Mouse (Mus musculus): ENCODE measurements around the gene Chek2.
"Not testable (repeated sequence)": the region's sequence is repeated elsewhere in the genome, so short reads cannot be mapped to it uniquely, and the experiment has no call there.

Chek2 gene

DNA sequence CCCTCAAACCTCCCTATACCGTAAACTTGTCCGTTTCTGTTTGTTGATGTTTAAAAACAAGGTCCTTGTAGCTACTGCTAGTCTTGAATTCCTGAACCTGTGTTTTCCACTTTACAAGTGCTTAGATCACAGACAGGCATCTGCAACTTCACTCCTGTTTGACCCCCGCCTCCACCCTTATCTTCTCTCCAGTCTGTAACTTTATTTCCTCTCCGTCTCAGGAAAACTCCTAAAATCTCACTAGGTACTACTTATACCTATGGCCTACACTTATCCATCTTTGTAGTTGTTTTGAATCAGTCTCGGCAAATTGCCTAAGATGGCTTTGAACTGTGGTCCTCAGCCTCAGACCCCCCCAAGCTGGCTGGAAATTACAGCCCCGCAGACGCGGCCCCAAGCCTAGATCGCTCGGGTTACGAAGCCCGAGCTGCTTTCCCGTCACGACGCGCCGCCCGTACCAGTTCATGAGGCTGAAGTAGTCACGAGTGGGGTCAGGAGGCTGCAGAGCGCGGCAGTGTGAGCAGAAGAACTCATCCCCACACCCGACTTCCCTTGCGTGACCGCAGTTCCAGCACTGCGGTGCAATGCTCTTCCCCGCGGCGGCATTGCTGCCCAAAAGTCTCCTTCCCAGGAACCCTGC lies 621 bp upstream of the Chek2 start:
- DNase-seq (ENCODE audit: low read depth, low spot score), result no peak

GRCm38 (mm10) chr5:110840465-110840864 lies 686 bp downstream of the Chek2 start:
- DNase-seq (ENCODE audit: low read depth, low spot score), result no peak

DNA sequence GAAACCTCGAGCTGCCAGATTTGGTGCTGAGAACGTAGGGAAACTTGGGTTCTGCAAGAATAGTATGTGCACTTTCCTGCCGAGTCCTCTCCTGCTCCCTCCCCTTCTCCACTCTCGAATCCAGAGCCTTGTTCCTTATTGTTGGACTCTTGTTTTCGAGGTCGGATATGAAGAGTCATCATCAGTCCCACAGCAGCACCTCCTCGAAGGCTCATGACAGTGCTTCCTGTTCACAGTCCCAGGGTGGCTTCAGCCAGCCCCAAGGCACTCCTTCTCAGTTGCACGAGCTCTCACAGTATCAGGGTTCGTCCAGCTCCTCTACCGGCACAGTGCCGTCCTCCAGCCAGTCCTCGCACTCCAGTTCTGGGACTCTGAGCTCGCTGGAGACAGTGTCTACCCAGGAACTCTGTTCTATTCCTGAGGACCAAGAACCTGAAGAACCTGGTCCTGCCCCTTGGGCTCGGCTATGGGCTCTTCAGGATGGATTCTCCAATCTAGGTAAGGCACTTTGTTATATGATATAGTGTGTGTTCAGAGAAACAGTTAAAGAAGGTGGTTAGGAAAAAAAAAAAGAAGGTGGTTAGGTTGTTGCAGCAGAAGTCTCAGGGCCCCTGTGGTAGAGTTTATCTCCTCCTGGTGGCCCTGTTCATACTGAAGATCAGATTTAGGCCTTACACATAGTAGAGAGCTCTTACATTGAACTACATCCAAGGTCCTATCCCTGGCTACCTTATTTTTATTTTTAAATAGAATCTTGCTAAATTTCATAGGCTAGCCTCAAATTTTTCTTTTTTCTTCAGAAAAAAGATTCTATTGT lies 1.5 kb downstream of the Chek2 start:
- DNase-seq (ENCODE audit: low read depth, low spot score), result no peak

- no peak for DNase-seq (ENCODE audit: low read depth, low spot score)
Measured at GRCm38 (mm10) chr5:110852990-110853389, 13.2 kb downstream of the Chek2 start.

- DNase-seq (ENCODE audit: low read depth, low spot score), result no peak
Measured at GRCm38 (mm10) chr5:110857091-110857490, 17.3 kb downstream of the Chek2 start.

DNA sequence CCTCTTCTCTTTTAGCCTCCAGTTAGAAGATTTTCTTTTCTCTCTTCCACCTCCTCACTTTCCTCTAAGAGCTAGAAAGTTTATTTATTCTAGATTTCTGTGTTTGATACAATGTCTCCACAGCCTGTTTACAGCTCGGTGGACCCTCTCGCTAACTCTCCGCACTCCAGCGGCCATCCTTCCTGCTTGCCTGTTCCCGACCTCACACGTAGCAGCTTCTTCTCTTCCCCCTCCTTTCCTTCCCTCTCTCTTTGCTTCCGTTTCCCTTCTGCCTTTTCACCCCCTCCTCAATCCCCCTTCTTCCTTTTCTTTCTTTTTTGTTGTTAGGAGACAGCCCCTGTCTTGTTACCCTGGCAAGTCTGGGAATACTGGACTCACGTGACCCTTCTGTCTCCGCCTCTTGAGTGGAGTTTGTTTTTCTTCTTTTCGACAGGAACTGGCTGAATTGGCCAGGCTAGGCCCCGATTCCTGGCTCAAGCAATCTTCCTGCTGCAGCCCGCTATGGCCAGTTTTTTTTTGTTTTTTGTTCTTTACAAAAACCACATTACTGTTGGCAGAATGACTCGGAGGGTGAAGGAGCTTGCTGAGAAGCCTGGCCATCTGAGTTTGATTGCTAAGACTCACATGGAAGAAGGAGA lies 19.4 kb downstream of the Chek2 start:
- DNase-seq (ENCODE audit: low read depth, low spot score), result no peak

GRCm38 (mm10) chr5:110860445-110860844 lies 20.7 kb downstream of the Chek2 start:
- DNase-seq (ENCODE audit: low read depth, low spot score), result no peak

DNA sequence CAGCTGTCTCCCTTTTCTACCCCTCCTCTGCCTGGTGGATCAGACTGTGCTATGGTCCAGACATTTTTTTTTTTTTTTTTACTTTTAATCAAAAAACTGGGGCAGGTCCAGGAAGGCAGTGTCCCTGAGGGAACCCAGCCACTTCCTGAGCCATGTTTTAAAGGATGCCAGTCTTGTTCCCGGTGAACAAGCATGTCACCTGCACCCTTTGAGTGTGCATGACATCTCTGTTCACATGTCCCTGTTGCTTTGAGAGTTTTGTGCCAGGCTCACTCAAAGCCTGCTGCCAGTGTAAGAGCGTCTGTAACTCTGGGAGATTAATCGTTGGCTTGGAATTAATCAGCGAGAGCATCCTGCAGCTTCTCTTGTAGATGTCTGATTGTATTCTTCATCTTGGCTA lies 28.7 kb downstream of the Chek2 start:
- DNase-seq (ENCODE audit: low read depth, low spot score), result no peak

- DNase-seq (ENCODE audit: low read depth, low spot score), result no peak
Measured at GRCm38 (mm10) chr5:110869242-110869669, 29.5 kb downstream of the Chek2 start.

DNA sequence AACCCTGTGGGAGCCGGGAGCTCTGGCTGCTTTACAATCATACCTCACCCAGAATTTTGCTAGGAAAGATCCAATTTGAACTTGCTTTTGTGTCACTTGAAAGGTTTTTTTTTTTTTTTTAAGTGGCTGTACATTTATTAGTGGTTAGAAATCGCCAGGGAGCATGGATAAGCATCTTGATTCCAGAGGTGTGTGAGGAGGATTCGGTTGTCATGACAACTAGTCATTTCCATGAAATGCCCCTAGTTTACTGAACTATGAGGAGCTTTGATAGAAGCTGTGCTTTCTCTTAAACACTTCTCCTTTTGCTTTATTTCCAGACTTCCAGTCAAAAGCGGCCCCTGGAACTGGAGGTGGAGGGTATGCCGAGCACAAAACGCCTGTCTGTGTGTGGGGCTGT lies 33.4 kb downstream of the Chek2 start:
- DNase-seq (ENCODE audit: low read depth, low spot score), result no peak

- DNase-seq (ENCODE audit: low read depth, low spot score), result no peak
Measured at GRCm38 (mm10) chr5:110874711-110875110, 34.9 kb downstream of the Chek2 start.

DNA sequence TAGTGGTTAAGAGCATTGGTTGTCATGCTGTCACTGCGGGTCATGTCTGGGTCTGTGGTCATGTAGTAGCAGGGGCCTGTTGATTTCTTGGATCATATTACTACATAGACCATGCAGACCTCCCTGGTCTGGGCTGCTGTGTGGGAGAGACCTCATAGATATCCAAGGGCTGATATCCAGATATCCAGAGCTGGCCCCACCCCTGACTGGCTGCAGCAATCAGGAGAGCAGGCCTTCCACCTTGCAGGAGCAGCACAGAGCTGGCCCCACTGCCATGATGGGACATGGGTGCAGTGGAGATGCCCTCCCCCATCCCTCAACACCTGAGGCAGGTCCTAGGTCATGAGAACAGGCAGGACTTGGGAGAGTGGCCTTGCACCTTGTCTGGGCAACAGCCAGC lies 35.5 kb downstream of the Chek2 start:
- DNase-seq (ENCODE audit: low read depth, low spot score), result no peak

- DNase-seq (ENCODE audit: low read depth, low spot score), result no peak
Measured at GRCm38 (mm10) chr5:110877666-110878505, 38.1 kb downstream of the Chek2 start.

DNA sequence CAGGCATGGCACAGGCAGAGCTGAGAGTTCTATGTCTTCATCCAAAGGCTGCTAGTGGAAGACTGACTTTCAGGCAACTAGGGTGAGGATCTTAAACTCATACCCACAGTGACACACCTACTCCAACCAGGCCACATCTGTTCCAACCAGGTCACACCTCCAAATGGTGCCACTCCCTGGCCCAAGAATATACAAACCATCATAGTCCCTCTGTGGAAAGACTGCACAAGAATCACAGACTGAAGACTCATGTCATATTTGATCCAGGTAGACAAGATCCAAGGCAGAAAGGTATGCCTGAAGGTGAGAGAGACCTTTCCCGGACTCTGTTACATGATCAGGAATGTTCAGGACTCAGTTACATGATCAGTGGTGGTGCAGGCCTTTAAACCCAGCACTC lies 38.7 kb downstream of the Chek2 start:
- not testable (repeated sequence) for DNase-seq (ENCODE audit: low read depth, low spot score)

DNA sequence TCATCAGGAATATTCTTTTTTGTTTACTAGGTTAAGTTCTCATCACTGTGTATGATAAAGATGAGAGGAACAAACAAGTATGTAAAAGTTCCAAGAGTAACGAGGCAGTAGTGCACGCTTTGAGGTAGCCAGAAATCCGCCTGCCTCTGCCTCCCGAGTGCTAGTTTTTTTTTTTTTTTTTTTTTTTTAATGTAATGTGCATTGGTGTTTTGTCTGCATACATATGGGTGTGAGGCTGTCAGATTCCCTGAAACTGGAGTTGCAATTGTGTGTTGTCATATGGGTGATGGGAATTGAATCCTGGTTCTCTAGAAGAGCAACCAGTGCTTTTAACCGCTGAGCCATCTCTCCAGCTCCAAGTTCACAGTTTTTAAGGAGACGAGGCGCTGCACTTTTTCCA lies 39.3 kb downstream of the Chek2 start:
- DNase-seq (ENCODE audit: low read depth, low spot score), result no peak

- peak; percentile 67 for DNase-seq (ENCODE audit: low read depth, low spot score)
Measured at GRCm38 (mm10) chr5:110879584-110880374, 40.0 kb downstream of the Chek2 start, which contains the start of gene Ttc28. Ttc28 (plus strand) TSS chr5:110879803.

GRCm38 (mm10) chr5:110888596-110888995 lies 48.8 kb downstream of the Chek2 start:
- no peak for DNase-seq (ENCODE audit: low read depth, low spot score)

DNA sequence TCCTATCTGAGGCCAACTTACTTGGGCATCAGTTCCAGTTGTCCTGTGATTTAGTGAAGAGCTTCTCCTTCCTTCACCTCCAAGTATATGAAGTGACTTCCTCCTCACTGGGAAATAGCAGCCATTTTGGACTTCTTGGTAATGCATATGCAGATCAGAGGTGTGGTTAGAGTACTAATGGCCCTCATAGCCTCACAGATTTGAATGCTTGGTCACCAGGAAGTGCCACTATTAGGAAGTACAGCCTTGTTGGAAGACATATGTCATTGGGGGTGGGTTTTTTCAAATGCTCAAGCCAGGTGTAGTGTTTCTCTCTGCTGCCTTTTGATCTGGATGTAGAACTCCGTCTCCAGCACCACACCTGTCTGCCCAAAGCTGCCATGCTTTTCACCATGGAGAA lies 50.2 kb downstream of the Chek2 start:
- no peak for DNase-seq (ENCODE audit: low read depth, low spot score)

DNA sequence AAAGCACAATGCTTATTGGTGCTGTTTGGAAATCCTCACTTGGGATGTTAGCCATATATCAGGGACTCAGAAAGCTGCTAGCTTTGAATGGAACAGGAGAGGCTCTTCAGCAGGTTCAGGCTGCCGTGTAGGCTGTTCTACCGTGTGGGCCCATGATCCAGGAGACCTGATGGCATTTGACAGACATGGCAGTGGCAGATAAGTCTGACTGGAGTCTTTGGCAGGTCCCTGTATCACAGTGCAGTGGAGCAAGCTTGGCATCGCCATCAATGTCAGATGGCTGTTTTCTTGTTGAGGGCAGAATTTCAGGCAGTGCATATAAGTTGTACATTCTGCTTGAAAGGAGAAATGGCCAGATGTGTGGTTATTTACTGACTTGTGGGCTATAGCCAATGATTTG lies 50.8 kb downstream of the Chek2 start:
- no peak for DNase-seq (ENCODE audit: low read depth, low spot score)

DNA sequence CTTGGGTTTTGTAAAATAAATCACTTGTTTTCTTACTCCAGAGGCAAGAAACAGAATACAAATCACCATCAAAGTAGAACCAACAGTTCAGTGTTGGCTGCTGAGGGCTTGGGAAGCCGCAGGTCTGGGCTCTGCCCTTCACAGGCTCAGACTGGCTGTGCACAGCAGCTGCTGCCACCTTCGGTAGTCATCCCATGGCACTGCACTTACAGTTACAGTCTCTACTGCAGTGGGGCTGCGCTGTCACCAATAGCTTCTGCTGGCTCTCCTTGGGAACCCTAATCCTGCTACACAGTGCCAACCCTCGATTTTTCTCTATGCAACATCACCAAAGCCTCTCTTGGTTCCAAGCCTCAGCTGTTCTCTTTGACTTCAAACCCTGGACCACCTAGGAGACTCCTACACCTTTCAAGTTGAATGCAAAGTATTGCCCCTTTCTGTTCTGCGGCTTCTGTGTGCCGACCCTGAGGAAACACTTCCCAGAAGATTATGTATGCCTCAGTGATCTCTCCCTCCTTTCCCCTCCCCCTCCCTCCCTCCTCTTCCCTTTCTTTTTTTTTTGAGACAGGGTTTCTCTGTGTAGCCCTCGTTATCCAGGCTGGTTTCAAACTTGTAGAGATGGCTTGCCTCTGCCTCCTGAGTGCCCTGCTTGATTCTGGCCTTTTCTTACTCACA lies 57.5 kb downstream of the Chek2 start:
- no peak for DNase-seq (ENCODE audit: low read depth, low spot score)

Data from retina, adult 2 months (tissue).